Mouse (Mus musculus): ENCODE results near the gene Rgl2.

Gene Rgl2

GRCm38 (mm10) chr17:33968489-33968888 is 39.1 kb downstream of the Rgl2 start:
- DNase-seq (ENCODE audit: extremely low spot score, low spot score): peak; percentile 88

GRCm38 (mm10) chr17:33968927-33969326 is 39.6 kb downstream of the Rgl2 start:
- DNase-seq (ENCODE audit: extremely low spot score, low spot score): no peak

- no peak for DNase-seq (ENCODE audit: extremely low spot score, low spot score)
These were observed 40.1 kb downstream of the Rgl2 start for GRCm38 (mm10) chr17:33969394-33969793.

- peak; percentile 50 for DNase-seq (ENCODE audit: extremely low spot score, low spot score)
These were observed 43.3 kb downstream of the Rgl2 start for GRCm38 (mm10) chr17:33972691-33973090.

GRCm38 (mm10) chr17:33973572-33973971 is 44.2 kb downstream of the Rgl2 start:
- no peak for DNase-seq (ENCODE audit: extremely low spot score, low spot score)

- peak; percentile 41 for DNase-seq (ENCODE audit: extremely low spot score, low spot score)
These were observed 48.7 kb downstream of the Rgl2 start for GRCm38 (mm10) chr17:33977861-33978557.

GRCm38 (mm10) chr17:33978631-33979031 is 49.3 kb downstream of the Rgl2 start:
- DNase-seq (ENCODE audit: extremely low spot score, low spot score): no peak

GRCm38 (mm10) chr17:33979512-33980050 is 50.2 kb downstream of the Rgl2 start:
- DNase-seq (ENCODE audit: extremely low spot score, low spot score): no peak

GRCm38 (mm10) chr17:33980181-33981035 is 51.1 kb downstream of the Rgl2 start:
- no peak for DNase-seq (ENCODE audit: extremely low spot score, low spot score)

- peak; percentile 86 for DNase-seq (ENCODE audit: extremely low spot score, low spot score)
These were observed 52.0 kb downstream of the Rgl2 start for GRCm38 (mm10) chr17:33981192-33981909.

GRCm38 (mm10) chr17:33982136-33982535 is 52.8 kb downstream of the Rgl2 start:
- peak; percentile 62 for DNase-seq (ENCODE audit: extremely low spot score, low spot score)
